Mouse (Mus musculus): ENCODE measurements around the gene Lmna.

Gene Lmna

GRCm38 (mm10) chr3:88442488-88442887, 67.3 kb downstream of the Lmna start:
- no peak for DNase-seq

- DNase-seq, result peak in 1 of 2 experiments; percentile 55
Measured at GRCm38 (mm10) chr3:88440500-88441381, 69.0 kb downstream of the Lmna start.

- no peak for DNase-seq
Measured at GRCm38 (mm10) chr3:88439582-88439981, 70.2 kb downstream of the Lmna start.

GRCm38 (mm10) chr3:88437454-88437853, 72.3 kb downstream of the Lmna start:
- DNase-seq, result no peak

- DNase-seq, result peak in 1 of 2 experiments; percentile 47
Measured at GRCm38 (mm10) chr3:88436395-88437201, 73.2 kb downstream of the Lmna start.

GRCm38 (mm10) chr3:88435515-88435914, 74.2 kb downstream of the Lmna start:
- no peak for DNase-seq
